Mouse (Mus musculus) intestine, embryonic 15.5 days (tissue): ENCODE measurements around the gene Fmn2. TPM values are rescaled to one million over a fixed set of nuclear protein-coding genes. Genes with fewer than 3 reads are reported as not detected.

Experiments
- polyA plus RNA-seq: library from polyadenylated mRNA; unstranded; fragments of >200 nt; fragmentation: Nextera tagmentation; extraction: Ambion mirVana; gene quantifications from 2 replicates; pipeline ENCODE4 v1.2.1, GENCODE M21; 2015

Gene Fmn2
- polyA plus RNA-seq, 1 experiment from 2014 or later = 0.89 TPM

Other genes starting within 250 kb of the Fmn2 start
- gene Olfr419, start 249.8 kb upstream of the Fmn2 start, polyA plus RNA-seq = not detected in 2 replicates
- 3.4 and 7.3 TPM in 2 replicates for gene Mptx1, start 171.3 kb upstream of the Fmn2 start, polyA plus RNA-seq
- gene Olfr417, start 136.7 kb upstream of the Fmn2 start, polyA plus RNA-seq = not detected in 2 replicates
- not detected in 2 replicates for gene Olfr248, start 110.8 kb upstream of the Fmn2 start, polyA plus RNA-seq
- not detected in 2 replicates for gene Olfr414, start 77.8 kb upstream of the Fmn2 start, polyA plus RNA-seq
- not detected in 2 replicates for gene Olfr220, start 59.7 kb upstream of the Fmn2 start, polyA plus RNA-seq